Comparison of ENCODE assay signal across 8 mouse cellular contexts in the genomic region with DNA sequence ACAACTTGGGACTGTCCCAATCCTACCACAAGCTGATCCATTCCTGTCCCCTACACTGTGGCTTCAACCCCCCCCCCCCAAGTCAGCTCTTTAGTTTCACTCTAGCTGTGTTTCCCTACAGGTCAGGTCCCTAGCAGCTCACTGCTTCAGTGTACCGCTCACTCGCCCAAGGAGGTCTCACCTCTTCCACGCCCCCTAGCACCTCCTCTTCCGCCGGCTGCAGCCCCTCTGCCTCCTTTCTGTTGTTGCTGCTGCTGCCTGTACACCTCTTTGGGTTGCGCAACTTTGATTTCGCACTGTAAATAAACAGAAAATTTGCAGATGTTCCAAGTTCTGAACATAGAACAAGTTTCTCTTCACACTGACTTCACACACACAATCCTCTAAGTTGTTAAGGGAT. TPM values are rescaled to one million over a fixed set of nuclear protein-coding genes. Genes with fewer than 3 reads are reported as not detected.
DNase-seq lines count a peak whose midpoint lies in the region; ATAC-seq lines count a peak whose summit lies in the region.

No protein-coding gene starts in this region.

- 22% methylated on average over 7 of the region's 7 CpGs for WGBS in heart, embryonic 14.5 days
- WGBS in embryonic facial prominence, embryonic 10.5 days: 39% methylated on average over 7 of the region's 7 CpGs
- WGBS in limb, embryonic 10.5 days: 41% methylated on average over 7 of the region's 7 CpGs
- WGBS in midbrain, embryonic 15.5 days: 21% methylated on average over 7 of the region's 7 CpGs

- no peak overlapping the region for H3K27ac ChIP-seq in heart, embryonic 14.5 days (replicated peaks in 1 of 2; ENCODE audit: control insufficient read depth in 1 of 2, insufficient read depth in 1 of 2, low read depth in 2 of 2, low read length in 2 of 2)
- no peak overlapping the region for H3K27ac ChIP-seq in embryonic facial prominence, embryonic 10.5 days (replicated peaks)
- H3K27ac ChIP-seq in limb, embryonic 10.5 days: no peak overlapping the region
- peak overlapping the region; percentile 34; the same call in 1 of the 2 replicates for H3K27ac ChIP-seq in midbrain, embryonic 15.5 days

- H3K36me3 ChIP-seq in heart, embryonic 14.5 days (ENCODE audit: control insufficient read depth, insufficient read depth, low read length): peaks cover 62% of the 10 kb centered on the region
- peaks cover 62% of the 10 kb centered on the region for H3K36me3 ChIP-seq in embryonic facial prominence, embryonic 10.5 days (replicated peaks)
- H3K36me3 ChIP-seq in limb, embryonic 10.5 days: peaks cover 64% of the 10 kb centered on the region
- peaks cover 24% of the 10 kb centered on the region for H3K36me3 ChIP-seq in midbrain, embryonic 15.5 days (replicated peaks)

- no peaks in the 10 kb centered on the region for H3K9me3 ChIP-seq in heart, embryonic 14.5 days (ENCODE audit: control insufficient read depth, low read length)
- no peaks in the 10 kb centered on the region for H3K9me3 ChIP-seq in embryonic facial prominence, embryonic 10.5 days
- H3K9me3 ChIP-seq in limb, embryonic 10.5 days (replicated peaks): no peaks in the 10 kb centered on the region
- no peaks in the 10 kb centered on the region for H3K9me3 ChIP-seq in midbrain, embryonic 15.5 days

- peak overlapping the region; percentile 39 to 86 for H3K4me3 ChIP-seq in heart, embryonic 14.5 days (ENCODE audit: control insufficient read depth in 1 of 2, insufficient read depth in 1 of 2, low read depth in 1 of 2, low read length in 2 of 2)
- peak overlapping the region; percentile 82 for H3K4me3 ChIP-seq in embryonic facial prominence, embryonic 10.5 days
- peak overlapping the region; percentile 98 for H3K4me3 ChIP-seq in limb, embryonic 10.5 days
- peak overlapping the region; percentile 86 for H3K4me3 ChIP-seq in midbrain, embryonic 15.5 days

- intact Hi-C loops in left cerebral cortex, postnatal 10 days (cut with DNase I): loop anchor here (10.0 kb wide), 1 partner anchor 832 kb away; no protein-coding TSS in a partner anchor
- intact Hi-C loops in left cerebral cortex, postnatal 25 days (cut with DNase I): loop anchor here (10.0 kb wide), 1 partner anchor 832 kb away; no protein-coding TSS in a partner anchor

- peak overlapping the region; percentile 99 for H3K9ac ChIP-seq in heart, embryonic 14.5 days (ENCODE audit: low read length)
- H3K9ac ChIP-seq in midbrain, embryonic 15.5 days: peak overlapping the region; percentile 63

- no peak for DNase-seq in heart, postnatal 4 days
- peak; percentile 53 for DNase-seq in embryonic facial prominence, embryonic 10.5 days (ENCODE audit: low spot score)
- DNase-seq in limb, embryonic 10.5 days (ENCODE audit: low spot score): peak; percentile 46
- DNase-seq in left cerebral cortex, postnatal 10 days (ENCODE audit: extremely low spot score in 1 of 2, low spot score in 2 of 2): no peak
- no peak for DNase-seq in left cerebral cortex, postnatal 25 days (ENCODE audit: low spot score in 2 of 2)
- DNase-seq in gastrocnemius, adult 8-10 months (ENCODE audit: low spot score in 2 of 2): no peak

- ATAC-seq in heart, embryonic 14.5 days (ENCODE audit: insufficient number of reproducible peaks, insufficient read depth, low FRiP score, low read depth): no peak
- no peak for ATAC-seq in midbrain, embryonic 15.5 days (replicated peaks)

- no peaks in the 10 kb centered on the region for H3K27me3 ChIP-seq in heart, embryonic 14.5 days (ENCODE audit: control insufficient read depth, insufficient read depth, low read length)
- H3K27me3 ChIP-seq in embryonic facial prominence, embryonic 10.5 days (replicated peaks; ENCODE audit: low read depth, poor library complexity, severe bottlenecking): no peaks in the 10 kb centered on the region
- H3K27me3 ChIP-seq in limb, embryonic 10.5 days (ENCODE audit: low read depth, poor library complexity, severe bottlenecking): no peaks in the 10 kb centered on the region
- H3K27me3 ChIP-seq in midbrain, embryonic 15.5 days (replicated peaks): no peaks in the 10 kb centered on the region

- H3K4me2 ChIP-seq in heart, embryonic 14.5 days (ENCODE audit: low read length): peak overlapping the region; percentile 99
- peak overlapping the region; percentile 91 for H3K4me2 ChIP-seq in midbrain, embryonic 15.5 days

- peaks cover 0 to 53% of the 10 kb centered on the region in 2 experiments; a peak in 3 of 4 replicates for H3K4me1 ChIP-seq in heart, embryonic 14.5 days (ENCODE audit: control insufficient read depth in 2 of 2, insufficient read depth in 2 of 2, low read length in 2 of 2)
- peaks cover 36% of the 10 kb centered on the region for H3K4me1 ChIP-seq in embryonic facial prominence, embryonic 10.5 days
- peaks cover 28% of the 10 kb centered on the region for H3K4me1 ChIP-seq in limb, embryonic 10.5 days
- peaks cover 36% of the 10 kb centered on the region for H3K4me1 ChIP-seq in midbrain, embryonic 15.5 days

RNA-seq across cellular contexts. Expression of a gene that starts 2.8 kb away (rescaled TPM):
- polyA plus RNA-seq in heart, embryonic 14.5 days (2014; fragmentation: Nextera tagmentation; extraction: Ambion mirVana): 95.1 and 97.3 TPM in 2 replicates
- 100 to 1,000 TPM; 145 to 148 TPM for total RNA-seq in heart, postnatal 4 days (2021)
- 214 and 235 TPM in 2 replicates for polyA plus RNA-seq in embryonic facial prominence, embryonic 10.5 days (2016; fragmentation: Nextera tagmentation; extraction: Ambion mirVana)
- 210 and 253 TPM in 2 replicates for polyA plus RNA-seq in limb, embryonic 10.5 days (2016; fragmentation: Nextera tagmentation; extraction: Ambion mirVana)
- polyA plus RNA-seq in midbrain, embryonic 15.5 days (2015; fragmentation: Nextera tagmentation; extraction: Ambion mirVana): 221 and 226 TPM in 2 replicates
- 100 to 1,000 TPM; 198 to 200 TPM for total RNA-seq in left cerebral cortex, postnatal 10 days (2021)
- 100 to 1,000 TPM; 145 to 156 TPM for total RNA-seq in left cerebral cortex, postnatal 25 days (2021)
- 10 to 100 TPM; 53.5 to 80.2 (median 65.3) TPM for total RNA-seq in gastrocnemius, adult 8-10 months (2022)

RNA-seq across cellular contexts. Expression of a gene that starts 3.1 kb away (rescaled TPM):
- 24.3 and 24.5 TPM in 2 replicates for polyA plus RNA-seq in heart, embryonic 14.5 days (2014; fragmentation: Nextera tagmentation; extraction: Ambion mirVana)
- 10 to 100 TPM; 13.8 to 14.3 TPM for total RNA-seq in heart, postnatal 4 days (2021)
- 60.3 and 60.9 TPM in 2 replicates for polyA plus RNA-seq in embryonic facial prominence, embryonic 10.5 days (2016; fragmentation: Nextera tagmentation; extraction: Ambion mirVana)
- 62.9 and 75.2 TPM in 2 replicates for polyA plus RNA-seq in limb, embryonic 10.5 days (2016; fragmentation: Nextera tagmentation; extraction: Ambion mirVana)
- 51.7 and 56.2 TPM in 2 replicates for polyA plus RNA-seq in midbrain, embryonic 15.5 days (2015; fragmentation: Nextera tagmentation; extraction: Ambion mirVana)
- 10 to 100 TPM; 56.2 TPM for total RNA-seq in left cerebral cortex, postnatal 10 days (2021)
- total RNA-seq in left cerebral cortex, postnatal 25 days (2021): 10 to 100 TPM; 50.3 to 57.4 TPM
- total RNA-seq in gastrocnemius, adult 8-10 months (2022): 1 to 10 TPM; 6.9 to 9.8 (median 8.3) TPM

RNA-seq across cellular contexts. Expression of a gene that starts 57.8 kb away (rescaled TPM):
- polyA plus RNA-seq in heart, embryonic 14.5 days (2014; fragmentation: Nextera tagmentation; extraction: Ambion mirVana): 1.8 and 1.9 TPM in 2 replicates
- total RNA-seq in heart, postnatal 4 days (2021): 1 to 10 TPM; 3.5 to 5.7 TPM
- 1.5 and 1.8 TPM in 2 replicates for polyA plus RNA-seq in embryonic facial prominence, embryonic 10.5 days (2016; fragmentation: Nextera tagmentation; extraction: Ambion mirVana)
- polyA plus RNA-seq in limb, embryonic 10.5 days (2016; fragmentation: Nextera tagmentation; extraction: Ambion mirVana): 1.7 and 2.4 TPM in 2 replicates
- polyA plus RNA-seq in midbrain, embryonic 15.5 days (2015; fragmentation: Nextera tagmentation; extraction: Ambion mirVana): 2.8 and 3.8 TPM in 2 replicates
- 1 to 10 TPM; 1.7 to 2.9 TPM for total RNA-seq in left cerebral cortex, postnatal 10 days (2021)
- total RNA-seq in left cerebral cortex, postnatal 25 days (2021): 1 to 10 TPM; 1.5 to 1.6 TPM
- total RNA-seq in gastrocnemius, adult 8-10 months (2022): under 1 TPM in 1 of 4 experiments, not detected in 3; 0.46 TPM

RNA-seq across cellular contexts. Expression of a gene that starts 57.9 kb away (rescaled TPM):
- 83.0 and 95.2 TPM in 2 replicates for polyA plus RNA-seq in heart, embryonic 14.5 days (2014; fragmentation: Nextera tagmentation; extraction: Ambion mirVana)
- 100 to 1,000 TPM; 239 to 258 TPM for total RNA-seq in heart, postnatal 4 days (2021)
- 253 and 268 TPM in 2 replicates for polyA plus RNA-seq in embryonic facial prominence, embryonic 10.5 days (2016; fragmentation: Nextera tagmentation; extraction: Ambion mirVana)
- polyA plus RNA-seq in limb, embryonic 10.5 days (2016; fragmentation: Nextera tagmentation; extraction: Ambion mirVana): 335 and 338 TPM in 2 replicates
- polyA plus RNA-seq in midbrain, embryonic 15.5 days (2015; fragmentation: Nextera tagmentation; extraction: Ambion mirVana): 156 and 180 TPM in 2 replicates
- total RNA-seq in left cerebral cortex, postnatal 10 days (2021): 100 to 1,000 TPM; 229 to 243 TPM
- 100 to 1,000 TPM; 182 to 185 TPM for total RNA-seq in left cerebral cortex, postnatal 25 days (2021)
- 10 to 100 TPM; 47.4 to 79.5 (median 63.1) TPM for total RNA-seq in gastrocnemius, adult 8-10 months (2022)

Comparison
In these comparisons a context has a peak if more than half of its experiments do, and no peak if none do; other contexts are left out.
1. DNase-seq: peak in embryonic facial prominence, embryonic 10.5 days (single experiment) and limb, embryonic 10.5 days (single experiment); none in heart, postnatal 4 days (single experiment), left cerebral cortex, postnatal 10 days (0 of 2), left cerebral cortex, postnatal 25 days (0 of 2) and gastrocnemius, adult 8-10 months (0 of 2).
2. Peak in every context shown above with its lines, with median percentiles within 50 percentile points of each other: H3K4me3 ChIP-seq.